Mouse (Mus musculus) midbrain, embryonic 13.5 days (tissue): ENCODE measurements around the gene Vmn2r24. TPM values are rescaled to one million over a fixed set of nuclear protein-coding genes. Genes with fewer than 3 reads are reported as not detected.
"Not testable (repeated sequence)": the region's sequence is repeated elsewhere in the genome, so short reads cannot be mapped to it uniquely, and the experiment has no call there.

Experiments
- ATAC-seq: fragments of 200-750 bp; cut with Nextera tagmentation; 2 replicates; pipeline ENCODE4 v1.8.0; 2017; ENCODE audit warnings: mild to moderate bottlenecking, moderate TSS enrichment, moderate library complexity
- H3K27ac ChIP-seq: fragments of 300-500 bp; sonication (generic); 2 replicates; pipeline ENCODE4 v1.5.1; 2015; ENCODE audit warnings: inconsistent platforms, mild to moderate bottlenecking, moderate library complexity
- H3K27me3 ChIP-seq: fragments of 300-500 bp; sonication (generic); 2 replicates; pipeline ENCODE4 v1.6.1; 2015; ENCODE audit warnings: mild to moderate bottlenecking, inconsistent platforms
- H3K36me3 ChIP-seq: fragments of 300-500 bp; sonication (generic); 2 replicates; pipeline ENCODE4 v1.6.1; 2015; ENCODE audit warnings: mild to moderate bottlenecking, inconsistent platforms
- H3K4me1 ChIP-seq: fragments of 300-500 bp; sonication (generic); replicated peaks from 2 replicates; pipeline ENCODE4 v1.6.1; 2015; ENCODE audit warnings: inconsistent platforms
- H3K4me2 ChIP-seq: fragments of 300-500 bp; sonication (generic); replicated peaks from 2 replicates; pipeline ENCODE4 v1.6.1; 2015; ENCODE audit warnings: moderate library complexity, mild to moderate bottlenecking, inconsistent platforms
- H3K4me3 ChIP-seq: fragments of 300-500 bp; sonication (generic); replicated peaks from 2 replicates; pipeline ENCODE4 v1.5.1; 2015; ENCODE audit warnings: mild to moderate bottlenecking, inconsistent platforms
- H3K9ac ChIP-seq: fragments of 300-500 bp; sonication (generic); replicated peaks from 2 replicates; pipeline ENCODE4 v1.6.1; 2015; ENCODE audit warnings: mild to moderate bottlenecking, inconsistent platforms
- H3K9me3 ChIP-seq: fragments of 300-500 bp; sonication (generic); 2 replicates; pipeline ENCODE4 v1.6.1; 2016; ENCODE audit warnings: mild to moderate bottlenecking, inconsistent platforms
- WGBS: fragments of 180-500 bp; shearing (Covaris S2); methylation state at CpG from one replicate; pipeline ENCODE4 v1.1.7; 2015; 5-methylcytosine and 5-hydroxymethylcytosine counted together
- polyA plus RNA-seq: library from polyadenylated mRNA; unstranded; fragments of >200 nt; fragmentation: Nextera tagmentation; extraction: Ambion mirVana; gene quantifications from 2 replicates; pipeline ENCODE4 v1.2.1, GENCODE M21; 2015

Vmn2r24 gene
- not detected in 2 replicates for polyA plus RNA-seq

GRCm38 (mm10) chr6:123778579-123778978 lies at the start of gene Vmn2r24:
TSS of gene Vmn2r24 (plus strand) at chr6:123778879.
- no peak within 1 kb of the TSS for H3K27ac ChIP-seq
- H3K36me3 ChIP-seq, result no peaks in the 10 kb centered on the region
- H3K9me3 ChIP-seq, result no peaks in the 10 kb centered on the region
- no peak within 1 kb of the TSS for H3K9ac ChIP-seq
- H3K4me2 ChIP-seq, result no peak within 1 kb of the TSS
- WGBS, result 65% methylated on average over 1 of the region's 1 CpGs
- no peak for ATAC-seq
- H3K27me3 ChIP-seq, result no peaks in the 10 kb centered on the region
- no peak within 1 kb of the TSS for H3K4me3 ChIP-seq
- H3K4me1 ChIP-seq, result no peaks in the 10 kb centered on the region

GRCm38 (mm10) chr6:123770031-123770430 lies 8.6 kb upstream of the Vmn2r24 start:
- WGBS, result 85% methylated on average over 3 of the region's 3 CpGs
- Histone ChIP-seq H3K27me3 (no peaks in the 10 kb centered on the region), H3K4me3 (no peak overlapping the region), H3K36me3 (no peaks in the 10 kb centered on the region), H3K4me1 (no peaks in the 10 kb centered on the region), H3K9me3 (no peaks in the 10 kb centered on the region), H3K27ac (no peak overlapping the region), H3K4me2 (no peak overlapping the region), H3K9ac (no peak overlapping the region)
- ATAC-seq, result no peak

GRCm38 (mm10) chr6:123784857-123785256 lies 6.2 kb downstream of the Vmn2r24 start:
- Histone ChIP-seq H3K27ac (no peak overlapping the region), H3K9me3 (no peaks in the 10 kb centered on the region), H3K4me1 (no peaks in the 10 kb centered on the region), H3K4me3 (no peak overlapping the region), H3K36me3 (no peaks in the 10 kb centered on the region), H3K4me2 (no peak overlapping the region), H3K9ac (no peak overlapping the region), H3K27me3 (no peaks in the 10 kb centered on the region)
- ATAC-seq, result no peak
- 66% methylated on average over 2 of the region's 2 CpGs for WGBS

GRCm38 (mm10) chr6:123793746-123794145 lies 15.1 kb downstream of the Vmn2r24 start:
- Histone ChIP-seq H3K27me3 (no peaks in the 10 kb centered on the region), H3K4me1 (no peaks in the 10 kb centered on the region), H3K4me3 (no peak overlapping the region), H3K36me3 (no peaks in the 10 kb centered on the region), H3K9me3 (no peaks in the 10 kb centered on the region), H3K4me2 (no peak overlapping the region), H3K27ac (no peak overlapping the region), H3K9ac (no peak overlapping the region)
- 32% methylated on average over 9 of the region's 9 CpGs for WGBS
- ATAC-seq, result no peak

GRCm38 (mm10) chr6:123810291-123810690 lies 31.6 kb downstream of the Vmn2r24 start:
- not testable (repeated sequence) for H3K9me3 ChIP-seq, H3K27ac ChIP-seq, ATAC-seq, H3K9ac ChIP-seq, H3K36me3 ChIP-seq, H3K27me3 ChIP-seq, H3K4me3 ChIP-seq, H3K4me1 ChIP-seq, H3K4me2 ChIP-seq

- Histone ChIP-seq H3K4me1 (no peaks in the 10 kb centered on the region), H3K4me3 (no peak overlapping the region), H3K36me3 (no peaks in the 10 kb centered on the region), H3K9me3 (0 out of 2 replicates have a peak, but pooled peaks cover 6% of the 10 kb centered on the region), H3K27me3 (no peaks in the 10 kb centered on the region), H3K27ac (no peak overlapping the region), H3K9ac (no peak overlapping the region), H3K4me2 (no peak overlapping the region)
- ATAC-seq, result no peak
- WGBS, result 83% methylated on average over 8 of the region's 8 CpGs
Observed at GRCm38 (mm10) chr6:123819951-123820350, 41.3 kb downstream of the Vmn2r24 start.

GRCm38 (mm10) chr6:123853363-123853762 lies 74.7 kb downstream of the Vmn2r24 start, which contains the start of gene Vmn2r25:
TSS of gene Vmn2r25 (minus strand) at chr6:123853463.
- H3K36me3 ChIP-seq, H3K9ac ChIP-seq, ATAC-seq, H3K4me2 ChIP-seq, H3K4me1 ChIP-seq, H3K9me3 ChIP-seq, H3K27ac ChIP-seq, H3K4me3 ChIP-seq, H3K27me3 ChIP-seq: not testable (repeated sequence)
- 77% methylated on average over 2 of the region's 2 CpGs for WGBS

Other genes with a start within 250 kb of the Vmn2r24 start
- not detected in 2 replicates for gene Vmn2r21, start 245.5 kb upstream of the Vmn2r24 start, polyA plus RNA-seq
- not detected in 2 replicates for gene Vmn2r22, start 128.2 kb upstream of the Vmn2r24 start, polyA plus RNA-seq
- not detected in 2 replicates for gene Vmn2r23, start 76.2 kb upstream of the Vmn2r24 start, polyA plus RNA-seq
- gene Vmn2r25, start 74.6 kb downstream of the Vmn2r24 start, polyA plus RNA-seq, result not detected in 2 replicates
- gene Vmn2r26, start 245.7 kb downstream of the Vmn2r24 start, polyA plus RNA-seq, result not detected in 2 replicates